Mouse (Mus musculus) CD8-positive naive resting alpha-beta T cell, adult 2 months (primary cell): ENCODE data around the gene Tcn2.
A peak's percentile ranks its signal among the peaks of the same experiment; 100 is the strongest.
"Not testable (repeated sequence)": the region's sequence is repeated elsewhere in the genome, so short reads cannot be mapped to it uniquely, and the experiment has no call there.

Experiments
- DNase-seq, 2 experiments: peaks; one replicate each; pipeline ENCODE4 v3.0.0; 2022; ENCODE audit warnings: low read depth in 2 of 2, low spot score in 2 of 2

Gene Tcn2

DNA sequence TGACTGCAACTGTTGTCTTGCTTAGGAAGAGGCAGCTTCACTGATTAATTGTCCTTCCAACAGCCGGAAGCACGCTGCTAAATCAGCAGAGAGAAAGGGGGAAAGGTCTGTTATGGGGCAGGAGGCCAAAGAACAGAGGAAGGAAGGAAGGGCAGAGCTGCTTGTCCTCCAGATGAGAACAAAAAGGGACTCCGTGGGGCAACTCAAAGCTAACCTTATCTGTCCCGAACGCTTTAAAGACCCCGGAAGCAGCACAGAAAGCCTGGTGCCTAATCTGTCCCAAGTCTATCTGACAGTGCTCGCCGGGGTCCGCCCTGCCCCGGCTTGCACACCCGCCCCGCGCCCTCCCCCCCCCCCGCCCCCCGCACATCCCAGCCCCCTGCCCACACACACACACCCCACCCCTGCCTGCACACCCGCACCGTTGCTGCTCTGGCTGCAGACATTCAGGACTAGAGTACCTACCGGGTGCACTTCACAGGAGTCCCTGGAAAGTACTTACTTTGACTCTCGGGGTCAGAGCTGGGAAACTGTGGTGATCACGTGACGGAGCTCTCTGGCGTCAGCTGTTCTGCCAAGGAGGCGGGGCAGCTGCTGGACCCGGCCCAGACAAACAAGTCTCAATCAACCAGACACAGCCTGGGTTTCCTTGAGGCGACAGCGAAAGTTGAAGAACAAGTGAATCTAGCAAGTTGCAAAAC, at the start of gene Tcn2:
Gene Tcn2, minus strand, starts transcription at position 649 of the 701 bp plus-strand sequence.
- DNase-seq = peak; percentile 43 to 61

DNA sequence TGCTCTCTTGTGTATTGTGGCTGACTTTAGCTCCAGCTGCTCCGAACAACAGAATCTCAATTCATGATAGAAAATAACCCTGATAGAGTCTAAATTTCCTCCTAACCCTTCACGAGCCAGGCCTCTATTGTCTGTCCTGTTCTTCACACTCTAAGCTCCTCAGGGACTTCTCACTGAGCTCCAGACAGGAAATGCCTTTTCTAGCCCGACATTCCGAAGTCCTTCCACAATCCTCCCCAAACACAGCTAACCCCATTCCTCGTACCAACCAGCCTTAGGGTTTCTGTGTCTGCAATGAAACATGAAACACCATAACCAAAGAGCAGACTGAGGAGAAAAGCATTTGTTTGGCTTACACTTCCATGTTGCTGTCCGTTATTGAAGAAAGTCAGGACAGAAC, 49.6 kb upstream of the Tcn2 start:
- no peak for DNase-seq

DNA sequence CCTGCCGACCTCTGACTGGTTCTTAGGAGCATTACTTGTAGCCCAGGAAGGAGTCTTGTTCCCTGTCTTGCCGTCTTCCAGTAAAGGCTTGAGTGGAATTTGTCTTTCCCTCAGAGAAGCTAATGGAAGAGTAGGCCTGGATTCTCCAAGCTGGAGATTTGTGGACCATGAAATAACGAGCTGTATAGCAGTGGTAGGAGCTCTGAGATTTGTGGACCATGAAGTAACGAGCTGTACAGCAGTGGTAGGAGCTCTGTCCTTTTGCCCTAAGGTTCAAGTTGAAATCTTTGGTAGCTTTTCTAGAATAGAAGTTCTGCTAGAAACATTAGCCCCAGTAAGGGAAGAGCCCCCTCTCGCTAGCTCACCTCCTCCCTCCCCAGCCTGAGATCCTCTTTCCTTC, 46.5 kb upstream of the Tcn2 start:
- DNase-seq = no peak

DNA sequence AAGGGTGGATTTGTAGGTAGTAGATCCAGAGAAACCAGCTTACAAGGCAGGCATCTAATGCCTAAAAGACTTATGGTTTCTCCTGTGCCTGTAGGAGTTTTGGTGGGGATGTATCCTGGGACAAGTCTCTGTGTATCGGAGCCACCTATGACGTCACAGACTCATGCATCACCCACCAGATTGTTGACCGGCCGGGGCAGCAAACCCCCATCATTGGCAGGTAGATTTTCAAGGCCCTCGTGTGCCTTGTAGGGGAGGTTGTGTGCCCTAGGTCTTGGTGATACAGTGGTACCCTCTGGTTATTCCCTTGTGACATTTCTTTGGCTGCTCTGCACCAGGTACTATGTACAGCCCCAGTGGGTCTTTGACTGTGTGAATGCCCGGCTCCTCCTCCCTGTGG, 44.7 kb upstream of the Tcn2 start, which contains the start of gene 4930556J24Rik:
Gene 4930556J24Rik, minus strand, starts transcription at position 101 of the 400 bp plus-strand sequence.
- no peak for DNase-seq

DNA sequence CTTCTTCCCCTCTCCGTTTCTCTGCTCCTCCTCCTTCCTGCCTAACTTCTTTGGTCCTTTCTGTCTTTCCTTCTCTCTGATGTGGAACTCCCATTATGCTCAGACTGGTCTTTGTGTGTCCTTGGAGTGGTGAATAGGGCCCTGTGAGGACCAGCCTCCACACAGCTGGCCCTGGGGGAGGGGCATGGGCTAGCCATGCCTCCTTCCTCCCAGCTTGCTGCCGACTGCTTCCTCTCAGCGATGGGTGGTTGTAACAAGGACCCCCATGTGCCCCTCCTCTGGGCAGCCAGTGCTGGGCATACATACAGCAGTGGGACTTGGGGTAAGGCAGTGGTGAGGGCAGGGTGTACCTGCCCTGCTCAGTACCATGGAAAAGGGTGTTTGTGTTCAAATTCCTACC, 42.4 kb upstream of the Tcn2 start:
- no peak for DNase-seq

DNA sequence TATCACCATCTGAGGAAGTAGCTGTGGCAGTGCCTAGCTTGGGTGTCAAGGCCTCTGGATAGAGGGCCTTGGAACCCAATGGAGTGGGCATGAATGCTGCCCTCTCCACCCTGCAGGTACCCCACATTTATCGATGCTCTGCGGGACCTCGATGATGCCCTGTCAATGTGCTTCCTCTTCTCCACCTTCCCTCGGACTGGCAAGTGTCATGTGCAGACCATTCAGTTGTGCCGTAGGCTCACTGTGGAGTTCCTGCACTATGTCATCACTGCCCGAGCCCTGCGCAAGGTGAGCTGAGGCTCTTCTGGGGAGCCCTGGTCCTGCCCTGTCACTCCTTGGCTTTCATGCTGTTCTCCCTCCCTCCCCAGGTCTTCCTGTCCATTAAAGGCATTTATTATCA, 41.1 kb upstream of the Tcn2 start:
- no peak for DNase-seq

DNA sequence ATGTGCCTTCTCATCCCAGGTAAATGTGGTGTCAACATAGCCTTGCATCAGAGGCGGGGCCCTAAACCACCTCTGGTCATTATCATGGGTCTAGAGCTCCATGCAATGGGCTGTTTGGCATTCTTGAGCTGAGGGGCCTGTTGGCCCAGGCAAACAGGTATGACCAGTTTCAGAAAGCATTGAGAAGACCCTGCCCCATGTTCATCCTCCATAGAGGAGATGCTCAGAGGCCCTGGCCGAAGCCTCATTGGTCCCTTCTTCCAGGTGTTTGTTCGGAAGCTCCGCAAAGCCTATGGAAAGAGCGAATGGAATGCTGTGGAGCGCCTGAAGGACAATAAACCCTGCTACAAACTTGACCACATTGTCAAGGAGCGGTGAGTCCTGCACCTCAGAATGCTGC, 38.4 kb upstream of the Tcn2 start:
- no peak for DNase-seq

DNA sequence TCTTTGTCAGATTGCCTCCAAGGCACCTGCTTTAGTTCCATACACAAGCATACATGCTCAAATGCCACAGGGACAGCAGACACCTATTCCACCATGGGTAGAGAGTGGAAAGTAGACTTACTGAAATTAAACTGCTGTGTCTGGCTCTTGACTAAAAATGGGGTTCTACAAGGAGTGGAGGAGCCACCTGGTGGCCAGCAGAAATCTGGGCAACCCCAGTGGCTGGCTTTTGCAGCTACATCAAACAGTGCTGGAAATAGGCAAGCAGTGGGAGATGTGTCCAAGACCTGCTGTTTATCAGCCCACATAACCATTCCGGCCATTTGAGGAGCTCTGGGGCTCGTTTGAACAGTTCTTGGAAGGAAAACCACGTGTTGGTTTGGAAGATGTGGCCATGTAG, 37.9 kb upstream of the Tcn2 start:
- DNase-seq = no peak

DNA sequence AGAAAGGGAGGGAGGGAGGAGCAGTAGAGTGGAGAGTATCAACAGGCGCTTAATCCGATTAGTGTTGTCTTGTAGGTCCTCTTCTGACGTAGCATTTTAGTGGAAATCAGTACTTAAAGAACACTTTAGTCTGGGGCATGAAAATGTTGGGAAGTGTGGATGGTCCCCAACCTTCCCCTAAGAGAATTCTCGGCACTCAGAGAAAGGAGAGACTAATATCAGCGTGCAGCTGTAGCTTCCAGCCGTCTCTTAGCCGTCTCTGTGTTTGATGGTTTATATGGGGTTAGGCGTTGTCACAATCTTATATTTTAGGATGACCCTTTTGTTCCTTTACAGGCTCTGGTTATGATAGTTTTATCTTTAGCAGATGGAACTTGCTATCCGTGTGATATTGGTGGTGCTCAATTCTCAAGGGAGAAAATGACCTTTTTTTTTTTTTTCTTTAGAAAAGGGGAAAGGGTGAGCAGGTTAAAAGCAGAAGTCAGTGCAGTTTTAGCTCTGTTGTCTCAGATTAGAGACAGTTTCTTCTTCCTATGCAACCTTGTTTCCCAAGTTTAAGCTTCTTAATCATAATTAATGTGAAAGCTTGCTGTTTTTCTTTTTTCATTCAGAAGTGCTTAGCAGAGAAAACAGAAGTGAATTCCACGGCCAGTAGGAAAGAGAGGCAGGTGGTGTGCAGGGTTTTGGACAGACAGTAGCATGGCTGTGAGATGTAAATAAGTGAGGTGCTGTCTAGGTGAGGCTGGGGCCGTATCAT, 32.6 kb upstream of the Tcn2 start:
- DNase-seq = no peak

DNA sequence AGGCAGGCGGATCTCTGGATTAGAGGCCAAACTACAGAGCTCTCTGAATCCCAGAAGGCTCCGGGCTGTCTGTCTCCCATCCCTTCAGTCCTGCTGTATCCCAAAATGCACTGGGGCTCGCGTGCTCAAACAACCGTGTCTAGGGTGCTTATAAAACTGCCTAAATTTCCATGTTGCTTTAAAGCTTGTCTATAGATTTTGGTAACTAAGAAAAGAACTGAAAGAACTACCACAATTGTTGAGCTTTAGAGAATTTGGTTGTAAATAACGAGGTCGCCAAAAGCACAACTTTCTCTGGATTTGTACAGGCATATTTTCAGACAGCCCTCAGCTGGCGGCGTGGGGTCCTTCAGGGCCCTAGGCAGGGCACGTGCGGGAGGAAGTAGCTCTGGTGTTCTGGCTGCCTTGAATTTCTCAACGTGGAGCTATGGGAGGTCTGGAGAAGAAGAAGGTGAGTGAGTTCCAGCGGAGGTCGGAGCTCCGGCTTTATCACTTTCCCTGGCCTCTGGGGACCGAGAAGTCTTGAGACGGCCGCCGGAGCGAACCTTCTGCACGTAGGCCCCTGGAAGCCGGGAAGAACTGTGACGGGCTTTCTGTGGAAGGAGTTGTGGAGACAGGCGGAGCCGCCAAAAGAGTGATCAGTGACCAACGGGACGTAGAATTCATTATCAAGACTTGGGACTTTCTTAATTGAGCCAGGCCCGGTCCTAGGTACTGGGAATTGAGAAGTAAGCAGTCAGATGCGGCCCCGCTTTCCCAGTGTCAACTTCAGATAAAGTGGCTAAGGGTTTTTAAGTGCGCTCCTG, 31.9 kb upstream of the Tcn2 start, which contains the start of gene Pes1:
Gene Pes1, plus strand, starts transcription at position 366 of the 806 bp plus-strand sequence.
- DNase-seq = peak; percentile 81 to 83

DNA sequence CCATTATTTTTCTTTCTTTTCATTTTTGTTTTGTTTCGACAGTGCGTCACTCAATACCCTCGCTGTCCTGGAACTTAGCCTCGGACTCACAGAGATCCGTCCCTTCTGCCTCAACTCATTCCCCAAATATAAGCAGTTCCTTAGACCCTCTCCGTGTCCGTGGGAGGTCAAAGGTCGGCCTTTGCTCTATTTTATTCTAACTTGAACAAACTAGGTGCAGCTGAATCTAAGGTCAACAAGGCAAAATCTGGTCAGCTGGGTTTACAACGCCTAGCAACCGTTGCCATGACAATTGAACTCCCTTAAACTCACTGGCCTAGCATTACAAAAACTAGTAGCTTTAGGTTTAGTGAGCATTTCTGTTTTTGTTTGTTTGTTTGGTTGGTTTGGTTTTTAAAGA, 31.2 kb upstream of the Tcn2 start:
- DNase-seq = no peak

DNA sequence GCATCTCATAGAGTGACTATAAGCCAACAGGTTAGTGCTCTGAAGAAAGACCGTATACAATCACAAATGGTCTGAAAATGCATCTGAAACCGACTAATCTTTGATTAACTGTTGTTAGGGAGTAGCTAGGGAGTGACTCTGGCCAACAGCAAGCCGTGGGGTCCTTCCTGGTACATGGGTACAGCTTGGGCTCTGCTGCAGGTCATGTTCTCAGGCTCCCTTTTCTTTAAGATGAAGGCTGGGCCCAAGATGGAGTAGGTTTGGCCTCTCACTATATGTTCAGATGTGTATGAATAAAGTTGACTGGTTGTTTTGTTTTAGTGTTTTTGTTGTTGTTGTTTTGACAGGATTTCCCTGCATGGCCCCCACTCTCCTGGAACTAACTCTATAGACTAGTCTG, 29.8 kb upstream of the Tcn2 start:
- no peak for DNase-seq

DNA sequence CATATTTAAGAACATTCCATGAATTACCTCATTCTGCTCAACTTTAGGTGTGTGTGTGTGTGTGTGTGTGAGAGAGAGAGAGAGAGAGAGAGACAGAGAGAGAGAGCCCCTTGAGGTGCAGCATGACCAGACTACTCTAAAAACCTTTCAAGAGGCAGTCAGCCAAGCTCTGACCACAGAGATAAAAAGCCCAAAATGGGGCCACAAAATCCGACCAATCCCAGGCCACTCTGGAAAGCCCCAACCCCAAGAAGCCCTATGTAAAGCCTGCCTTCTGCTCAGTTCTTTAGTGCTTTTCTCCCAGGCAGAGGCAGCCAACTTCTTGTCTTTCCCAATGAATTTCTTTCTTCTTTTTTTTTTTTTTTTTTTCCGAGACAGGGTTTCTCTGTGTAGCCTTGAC, 28.9 kb upstream of the Tcn2 start:
- DNase-seq = no peak

DNA sequence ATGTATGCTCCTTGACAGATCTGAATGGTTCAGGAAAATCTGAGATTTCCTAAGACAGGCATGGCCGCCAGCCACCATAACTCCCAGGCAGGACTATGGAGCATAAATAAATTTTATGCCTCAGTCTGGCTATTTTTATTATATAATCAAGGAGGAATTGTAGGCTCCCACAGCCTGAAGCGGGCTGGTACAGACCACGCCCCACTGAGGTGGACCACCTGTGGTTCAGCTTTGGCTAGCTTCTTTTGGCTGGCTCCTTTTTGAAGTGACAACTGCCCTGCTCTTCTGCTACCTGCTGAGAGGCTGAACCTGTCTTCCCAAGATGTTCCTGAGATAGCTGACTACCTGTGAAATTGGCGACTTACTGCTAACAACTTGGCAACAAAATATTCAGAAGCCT, 23.4 kb upstream of the Tcn2 start:
- not testable (repeated sequence) for DNase-seq

DNA sequence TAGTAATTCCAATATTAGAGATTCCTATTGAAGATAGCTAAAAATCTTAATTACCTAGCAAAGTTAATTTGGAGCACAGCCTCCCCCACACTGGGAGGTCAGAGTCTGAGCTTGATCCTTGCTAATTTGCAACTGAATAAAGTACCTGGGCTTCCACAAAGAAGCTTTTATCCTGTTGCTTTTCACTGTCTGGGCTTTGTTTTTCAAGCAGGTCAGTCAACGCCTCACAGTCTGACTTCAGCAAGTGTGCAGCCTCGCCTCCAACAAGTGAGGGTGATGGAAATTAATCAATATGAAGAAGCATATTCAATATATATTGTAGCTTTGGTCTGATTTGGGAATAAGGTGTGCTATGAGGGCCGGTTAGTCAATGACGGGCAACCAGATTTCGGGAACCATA, 22.9 kb upstream of the Tcn2 start:
- DNase-seq = not testable (repeated sequence)

DNA sequence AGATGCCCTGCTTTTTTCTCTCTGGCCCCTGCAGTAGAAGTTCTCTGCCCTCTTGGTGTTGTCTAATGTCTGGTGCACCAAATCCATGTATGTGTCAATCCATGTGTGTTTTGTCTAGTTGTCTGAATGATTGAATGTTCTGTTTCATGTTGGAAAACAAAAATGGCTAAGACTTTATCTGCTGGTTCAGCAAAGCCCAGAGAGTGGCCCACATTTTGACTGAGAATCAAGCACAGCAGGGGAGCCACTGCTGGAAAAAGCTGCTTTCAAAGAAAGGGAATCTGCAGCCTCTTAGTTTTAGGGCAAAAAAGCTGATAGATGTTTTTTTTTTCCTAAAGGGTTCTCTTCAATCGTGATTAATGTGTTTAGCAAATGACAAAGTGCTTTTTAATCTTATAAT, 14.4 kb upstream of the Tcn2 start:
- no peak for DNase-seq

DNA sequence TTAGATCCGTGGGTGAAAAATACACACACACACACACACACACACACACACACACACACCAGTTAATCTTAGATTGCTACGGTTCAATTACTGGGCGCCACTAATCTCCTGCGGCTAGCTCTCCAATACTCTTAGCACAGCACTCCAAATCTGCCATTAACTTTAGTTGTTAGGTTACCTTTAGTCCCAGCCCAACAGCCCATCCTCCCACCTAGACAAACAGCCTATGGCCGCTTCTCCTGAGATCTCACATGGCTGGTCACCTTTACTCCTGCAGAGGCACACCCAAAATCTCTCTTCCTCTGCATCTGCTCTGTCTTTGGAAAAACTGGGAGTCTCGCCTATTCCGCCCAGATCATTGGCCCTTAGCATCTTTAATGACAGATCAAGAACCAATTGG, 9.4 kb upstream of the Tcn2 start:
- no peak for DNase-seq

DNA sequence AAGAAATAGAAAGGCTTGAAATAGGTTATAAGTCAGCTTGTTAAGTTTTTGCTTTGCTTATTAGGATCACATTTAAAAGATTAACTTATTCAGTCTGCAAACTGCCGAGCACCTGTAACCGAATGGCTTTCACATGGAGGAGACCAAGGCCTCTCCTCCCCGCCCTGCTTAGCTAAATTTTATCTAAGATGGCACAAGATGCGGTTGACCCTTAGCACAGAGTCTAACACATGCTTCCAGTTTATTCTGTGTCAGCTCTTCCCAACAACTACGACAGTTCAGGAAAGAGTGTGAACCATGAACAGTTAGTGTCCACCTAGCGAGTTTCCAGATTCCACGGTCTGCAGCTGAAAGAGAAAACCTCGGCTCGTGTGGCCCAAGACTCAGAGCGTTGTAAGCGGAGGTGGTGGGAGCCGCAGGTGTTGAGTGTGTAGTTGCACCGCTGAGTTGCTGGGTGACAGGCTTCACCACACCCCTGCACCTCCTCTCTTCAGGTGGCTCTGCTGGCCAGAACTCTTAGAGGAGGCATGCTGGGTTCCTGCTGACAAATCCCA, 5.4 kb upstream of the Tcn2 start:
- no peak for DNase-seq

DNA sequence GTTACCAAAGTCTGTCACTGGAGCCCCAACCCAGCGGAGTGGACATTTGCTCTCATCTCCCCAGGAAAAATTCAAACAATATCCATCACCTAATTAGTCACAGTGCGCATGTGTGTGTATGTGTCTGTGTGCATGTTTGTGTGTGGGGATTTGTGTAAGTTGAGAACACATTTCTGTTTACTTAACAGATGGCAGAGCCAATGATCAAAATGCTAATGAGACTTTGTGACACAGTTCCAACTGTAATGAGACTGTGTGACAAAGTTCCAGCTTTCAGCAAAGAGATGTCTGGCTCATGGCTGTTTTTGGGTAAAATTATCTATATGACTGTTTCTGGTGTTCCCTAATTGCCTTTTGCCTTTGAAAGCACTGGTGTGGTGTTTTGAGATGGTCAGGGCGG, 4.4 kb upstream of the Tcn2 start:
- no peak for DNase-seq

DNA sequence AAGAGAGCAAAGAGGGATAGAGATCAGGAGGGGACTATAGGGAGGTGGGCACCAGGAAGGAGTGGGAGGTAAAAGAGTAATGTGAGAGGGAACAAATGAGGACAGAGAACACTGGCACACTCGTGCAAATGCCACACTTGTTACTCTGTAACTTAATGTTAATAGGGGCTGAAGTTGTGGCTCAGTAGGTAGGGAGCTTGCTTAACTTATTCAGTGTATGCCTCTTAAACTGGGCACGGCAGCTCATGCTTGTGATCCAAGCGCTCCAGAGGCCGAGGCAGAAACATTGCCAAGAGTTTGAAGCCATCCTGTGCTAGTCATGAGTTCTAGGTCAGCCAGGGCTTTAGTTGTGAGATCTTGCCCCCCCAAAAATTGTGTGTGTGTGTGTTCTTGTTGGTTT, 3.2 kb upstream of the Tcn2 start:
- no peak for DNase-seq

DNA sequence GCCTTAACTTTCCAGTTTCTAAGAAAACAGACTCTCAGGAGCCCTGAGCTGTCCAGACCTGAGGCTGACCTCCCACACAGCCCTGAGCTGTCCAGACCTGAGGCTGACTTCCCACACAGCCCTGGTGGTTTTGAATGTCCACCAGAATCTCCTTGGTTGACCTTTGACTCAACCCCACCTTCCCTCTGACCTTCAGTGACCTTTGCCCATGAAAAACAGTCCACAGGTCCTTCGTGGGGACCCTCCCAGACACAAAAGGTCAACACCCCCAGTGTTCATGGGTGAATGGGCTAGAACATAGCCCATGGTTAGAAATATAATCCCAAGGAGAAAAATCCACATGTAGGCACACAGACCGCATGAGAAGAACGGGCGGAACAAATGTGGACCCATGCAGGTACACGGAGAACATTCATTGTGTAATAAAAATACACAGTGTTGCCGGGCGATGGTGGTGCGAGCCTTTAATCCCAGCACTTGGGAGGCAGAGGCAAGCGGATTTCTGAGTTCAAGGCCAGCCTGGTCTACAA, 1.9 kb upstream of the Tcn2 start:
- DNase-seq = no peak
